Mouse (Mus musculus) testis, adult 2 months (tissue): Measurements from ENCODE around the gene Slc6a13. TPM values are rescaled to one million over a fixed set of nuclear protein-coding genes. Genes with fewer than 3 reads are reported as not detected.
A peak's percentile ranks its signal among the peaks of the same experiment; 100 is the strongest.
"Not testable (repeated sequence)": the region's sequence is repeated elsewhere in the genome, so short reads cannot be mapped to it uniquely, and the experiment has no call there.

ENCODE experiments used
- H3K27ac ChIP-seq: fragments of 200-500 bp; 2 replicates; pipeline ENCODE4 v1.5.1; 2012; ENCODE audit warnings: low read depth, low read length; ENCODE audit not compliant: control insufficient read depth, insufficient read depth
- H3K27me3 ChIP-seq: fragments of 200-500 bp; 2 replicates; pipeline ENCODE4 v1.6.1; 2012; ENCODE audit warnings: mild to moderate bottlenecking, low read length, moderate library complexity; ENCODE audit not compliant: control insufficient read depth, insufficient read depth
- H3K36me3 ChIP-seq: fragments of 200-500 bp; 2 replicates; pipeline ENCODE4 v1.6.1; 2012; ENCODE audit warnings: mild to moderate bottlenecking, low read length; ENCODE audit not compliant: control insufficient read depth, insufficient read depth
- H3K4me1 ChIP-seq: fragments of 200-500 bp; 2 replicates; pipeline ENCODE4 v1.6.1; 2012; ENCODE audit warnings: low read length; ENCODE audit not compliant: control insufficient read depth, insufficient read depth
- H3K4me3 ChIP-seq: fragments of 200-500 bp; 2 replicates; pipeline ENCODE4 v1.5.1; 2012; ENCODE audit warnings: low read depth, mild to moderate bottlenecking, low read length, moderate library complexity, mixed read lengths; ENCODE audit not compliant: control insufficient read depth
- CTCF ChIP-seq: fragments of 200-500 bp; IDR thresholded peaks from 2 replicates; pipeline ENCODE4 v1.5.1; 2012; ENCODE audit warnings: low read depth, mild to moderate bottlenecking, inconsistent platforms, low read length, moderate library complexity; ENCODE audit not compliant: control insufficient read depth, insufficient read depth, insufficient replicate concordance
- POLR2A ChIP-seq: fragments of 200-500 bp; IDR thresholded peaks from 2 replicates; pipeline ENCODE4 v1.6.1; 2012; ENCODE audit warnings: low read depth, mild to moderate bottlenecking, inconsistent platforms, low read length, moderate library complexity; ENCODE audit not compliant: control insufficient read depth
- polyA plus RNA-seq: library from polyadenylated mRNA; depleted of rRNA; stranded (reverse); fragments of >200 nt; gene quantifications from 2 replicates; pipeline ENCODE4 v1.2.3, GENCODE M21; 2012

The Slc6a13 gene
- polyA plus RNA-seq, 1 experiment = 0.86 TPM

- no peaks in the 10 kb centered on the region for H3K4me1 ChIP-seq
- TF ChIP-seq POLR2A = no peak
- TF ChIP-seq CTCF = no peak
- H3K27ac ChIP-seq = no peak overlapping the region
- no peak overlapping the region for H3K4me3 ChIP-seq
- H3K36me3 ChIP-seq = no peaks in the 10 kb centered on the region
- H3K27me3 ChIP-seq = no peaks in the 10 kb centered on the region
These were observed 57.2 kb downstream of the Slc6a13 start for GRCm38 (mm10) chr6:121357232-121357631.

GRCm38 (mm10) chr6:121363061-121363460, 63.0 kb downstream of the Slc6a13 start:
- TF ChIP-seq CTCF = no peak
- no peak for TF ChIP-seq POLR2A
- no peaks in the 10 kb centered on the region for H3K36me3 ChIP-seq
- H3K27ac ChIP-seq = no peak overlapping the region
- no peaks in the 10 kb centered on the region for H3K27me3 ChIP-seq
- peaks cover 5% of the 10 kb centered on the region; the same call in 1 of the 2 replicates for H3K4me1 ChIP-seq
- no peak overlapping the region for H3K4me3 ChIP-seq

DNA sequence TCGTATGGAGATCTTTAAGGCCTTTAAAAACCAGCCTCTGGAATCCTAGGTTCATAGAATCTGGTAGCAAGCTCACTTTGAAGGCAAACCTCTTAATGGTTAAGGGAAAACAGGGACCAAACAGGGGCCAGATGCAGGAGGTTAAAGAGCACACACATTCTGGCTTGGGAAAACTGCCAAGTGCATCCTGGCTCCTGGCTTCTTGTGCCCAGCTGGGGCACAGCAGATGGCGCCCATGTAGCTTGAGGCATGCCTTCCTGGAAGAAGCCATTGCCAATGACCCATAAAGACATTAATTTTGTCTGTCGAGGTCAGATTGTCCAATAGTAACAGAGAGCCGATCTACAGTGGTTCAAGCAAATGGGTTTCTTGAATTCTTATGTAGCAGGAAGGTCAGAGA, 63.9 kb downstream of the Slc6a13 start:
- Histone ChIP-seq H3K27me3 (no peaks in the 10 kb centered on the region), H3K27ac (no peak overlapping the region), H3K36me3 (no peaks in the 10 kb centered on the region), H3K4me3 (no peak overlapping the region), H3K4me1 (peaks cover 5% of the 10 kb centered on the region; the same call in 1 of the 2 replicates)
- no peak for TF ChIP-seq POLR2A
- TF ChIP-seq CTCF = no peak

GRCm38 (mm10) chr6:121366537-121366936, 66.5 kb downstream of the Slc6a13 start:
- H3K27ac ChIP-seq, H3K36me3 ChIP-seq, H3K4me3 ChIP-seq, H3K4me1 ChIP-seq, H3K27me3 ChIP-seq: not testable (repeated sequence)
- TF ChIP-seq CTCF = peak; percentile 31; the same call in 1 of the 2 replicates

DNA sequence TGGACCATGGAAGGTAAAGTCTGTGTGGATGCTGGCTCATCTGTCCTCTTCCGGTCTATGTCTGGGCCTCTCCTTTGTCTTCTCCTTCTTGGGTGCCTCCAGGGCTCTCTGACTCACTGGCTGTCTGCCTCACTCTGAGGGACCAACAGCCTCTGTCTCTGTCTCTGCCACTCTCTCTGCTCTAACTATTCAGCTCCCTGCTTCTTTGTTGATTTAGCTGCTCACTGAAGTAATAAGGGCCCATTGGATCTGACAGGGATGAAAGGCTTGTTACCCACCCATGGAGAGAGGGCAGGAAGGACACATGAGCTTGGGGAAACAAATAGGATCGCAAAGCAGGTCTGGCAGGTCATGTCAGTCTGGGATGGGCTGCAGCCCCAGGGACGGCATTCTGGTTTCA, 67.1 kb downstream of the Slc6a13 start:
- no peaks in the 10 kb centered on the region for H3K27me3 ChIP-seq
- H3K27ac ChIP-seq = no peak overlapping the region
- peaks cover 5% of the 10 kb centered on the region; the same call in 1 of the 2 replicates for H3K4me1 ChIP-seq
- no peak overlapping the region for H3K4me3 ChIP-seq
- no peaks in the 10 kb centered on the region for H3K36me3 ChIP-seq
- TF ChIP-seq POLR2A (no peak), CTCF (no peak)

- H3K27me3 ChIP-seq = no peaks in the 10 kb centered on the region
- no peaks in the 10 kb centered on the region for H3K4me1 ChIP-seq
- no peak overlapping the region for H3K4me3 ChIP-seq
- TF ChIP-seq CTCF = no peak
- TF ChIP-seq POLR2A = no peak
- no peak overlapping the region for H3K27ac ChIP-seq
- H3K36me3 ChIP-seq = no peaks in the 10 kb centered on the region
These were observed 71.4 kb downstream of the Slc6a13 start for GRCm38 (mm10) chr6:121371197-121371980.

DNA sequence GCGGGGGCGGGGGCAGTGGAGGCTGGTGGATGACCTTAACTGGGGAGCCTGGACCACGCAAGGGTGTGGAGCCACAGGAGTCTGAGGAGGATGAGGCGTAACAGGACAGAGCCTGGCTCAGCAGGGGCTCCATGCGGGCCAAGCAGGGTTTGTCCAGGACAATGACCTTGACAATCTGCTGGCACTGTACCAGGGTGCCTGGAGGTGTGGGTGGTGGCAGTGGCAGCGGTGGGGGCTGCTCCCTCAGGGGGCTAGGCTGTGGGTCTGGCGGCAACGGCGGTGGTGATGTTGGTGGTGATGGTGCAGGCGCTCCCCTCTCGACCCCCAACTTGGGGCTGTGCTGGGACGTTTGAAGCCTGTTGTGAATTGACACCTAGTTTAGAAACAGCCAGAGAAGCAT, 76.1 kb downstream of the Slc6a13 start:
- TF ChIP-seq POLR2A (no peak), CTCF (no peak)
- Histone ChIP-seq H3K36me3 (no peaks in the 10 kb centered on the region), H3K4me3 (no peak overlapping the region), H3K27me3 (no peaks in the 10 kb centered on the region), H3K4me1 (no peaks in the 10 kb centered on the region), H3K27ac (no peak overlapping the region)
